Mouse (Mus musculus): ENCODE measurements around the gene Inpp5k. TPM values are rescaled to one million over a fixed set of nuclear protein-coding genes. Genes with fewer than 3 reads are reported as not detected.

Gene Inpp5k
- 26.5 and 28.8 TPM in 2 replicates for polyA plus RNA-seq (2014; fragmentation: Nextera tagmentation; extraction: Ambion mirVana)

DNA sequence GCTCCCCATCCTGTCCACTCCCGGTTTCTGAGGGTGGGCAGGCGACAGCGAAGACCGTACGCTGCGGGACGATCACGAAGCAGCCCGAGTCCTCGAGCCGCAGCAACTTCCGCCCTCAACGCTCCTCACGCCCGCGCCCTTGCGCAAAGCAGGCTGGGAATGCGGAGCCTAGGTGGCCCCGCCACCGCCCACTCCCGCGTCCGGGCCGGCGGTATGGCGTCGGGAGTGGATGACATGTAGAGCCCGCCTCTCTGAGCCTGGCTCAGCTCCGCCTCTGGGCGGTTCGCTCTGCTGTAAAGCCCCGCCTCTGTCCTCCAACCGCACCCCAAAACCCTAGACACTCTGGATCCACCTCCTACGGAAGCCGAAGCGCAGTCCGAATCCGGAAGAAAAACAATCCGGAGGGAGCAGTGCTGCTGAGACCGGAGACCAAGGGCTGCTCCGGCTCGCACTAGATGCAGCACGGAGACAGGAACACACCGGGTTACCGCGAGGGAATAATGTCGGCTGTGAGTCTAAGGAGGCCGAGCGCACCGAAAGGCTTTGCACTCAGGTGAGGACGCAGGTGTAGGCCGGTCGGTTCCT, at the start of gene Inpp5k:
Gene Inpp5k (plus strand): TSS at position 344 of the 585 bp plus-strand sequence.
- WGBS: 1% methylated on average over 53 of the region's 53 CpGs
- Histone ChIP-seq H3K4me3 (ENCODE audit: low read depth, low read length) (peak within 1 kb of the TSS; percentile 67), H3K36me3 (ENCODE audit: control insufficient read depth, insufficient read depth, low read length) (peaks cover 7% of the 10 kb centered on the region; the same call in 1 of the 2 replicates), H3K4me1 (replicated peaks; ENCODE audit: control insufficient read depth, insufficient read depth, low read length) (peaks cover 3% of the 10 kb centered on the region; the same call in 1 of the 2 replicates), H3K27ac (ENCODE audit: low read depth, low read length) (peak within 1 kb of the TSS; percentile 62), H3K9me3 (ENCODE audit: control insufficient read depth, low read length) (no peaks in the 10 kb centered on the region), H3K4me2 (replicated peaks; ENCODE audit: low read depth, low read length) (peak within 1 kb of the TSS; percentile 73), H3K27me3 (ENCODE audit: control insufficient read depth, insufficient read depth, low read length) (no peaks in the 10 kb centered on the region), H3K9ac (ENCODE audit: low read depth, low read length) (peak within 1 kb of the TSS; percentile 81)
- ATAC-seq (ENCODE audit: low FRiP score): peak; percentile 99
- DNase-seq (ENCODE audit: low spot score): peak; percentile 96

DNA sequence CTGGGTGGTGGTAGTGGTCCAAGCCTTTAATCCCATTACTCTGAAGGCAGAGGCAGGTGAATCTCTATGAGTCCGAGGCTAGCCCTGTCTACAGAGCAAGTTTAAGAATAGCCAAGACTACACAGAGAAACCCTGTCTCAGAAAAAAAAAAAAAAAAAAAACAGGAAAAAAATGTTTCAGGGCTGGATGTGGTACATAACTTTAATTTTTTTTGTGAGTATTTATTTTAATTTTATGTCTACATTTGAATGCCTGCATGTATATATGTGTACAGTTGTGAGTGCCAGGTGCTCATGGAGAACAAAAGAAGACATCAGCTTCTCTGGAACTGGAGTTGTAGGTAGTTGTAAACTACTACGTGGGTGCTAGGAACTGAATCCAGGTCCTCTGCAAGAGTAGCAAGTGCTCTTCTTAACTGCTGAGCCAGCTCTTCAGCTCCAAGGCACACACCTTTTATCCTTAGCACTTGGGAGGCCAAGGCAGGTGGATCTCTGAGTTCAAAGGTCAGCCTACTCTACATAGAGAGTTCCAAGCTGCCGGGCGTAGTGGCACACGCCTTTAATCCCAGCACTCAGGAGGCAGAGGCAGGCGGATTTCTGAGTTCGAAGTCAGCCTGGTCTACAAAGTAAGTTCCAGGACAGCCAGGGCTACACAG, 49.2 kb upstream of the Inpp5k start:
- ATAC-seq (ENCODE audit: low FRiP score) (no peak), DNase-seq (ENCODE audit: low spot score) (no peak)
- 93% methylated on average over 7 of the region's 7 CpGs for WGBS
- H3K27ac ChIP-seq (ENCODE audit: low read depth, low read length): no peak overlapping the region
- H3K4me3 ChIP-seq (ENCODE audit: low read depth, low read length): no peak overlapping the region
- H3K9me3 ChIP-seq (ENCODE audit: control insufficient read depth, low read length): no peaks in the 10 kb centered on the region
- no peaks in the 10 kb centered on the region for H3K4me1 ChIP-seq (replicated peaks; ENCODE audit: control insufficient read depth, insufficient read depth, low read length)
- no peaks in the 10 kb centered on the region for H3K36me3 ChIP-seq (ENCODE audit: control insufficient read depth, insufficient read depth, low read length)
- no peak overlapping the region for H3K9ac ChIP-seq (ENCODE audit: low read depth, low read length)
- no peak overlapping the region for H3K4me2 ChIP-seq (replicated peaks; ENCODE audit: low read depth, low read length)
- no peaks in the 10 kb centered on the region for H3K27me3 ChIP-seq (ENCODE audit: control insufficient read depth, insufficient read depth, low read length)

GRCm38 (mm10) chr11:75583521-75583920, 47.3 kb upstream of the Inpp5k start:
- Histone ChIP-seq H3K9me3 (ENCODE audit: control insufficient read depth, low read length) (no peaks in the 10 kb centered on the region), H3K4me2 (replicated peaks; ENCODE audit: low read depth, low read length) (no peak overlapping the region), H3K27me3 (ENCODE audit: control insufficient read depth, insufficient read depth, low read length) (no peaks in the 10 kb centered on the region), H3K36me3 (ENCODE audit: control insufficient read depth, insufficient read depth, low read length) (no peaks in the 10 kb centered on the region), H3K27ac (ENCODE audit: low read depth, low read length) (no peak overlapping the region), H3K9ac (ENCODE audit: low read depth, low read length) (no peak overlapping the region), H3K4me1 (replicated peaks; ENCODE audit: control insufficient read depth, insufficient read depth, low read length) (no peaks in the 10 kb centered on the region), H3K4me3 (ENCODE audit: low read depth, low read length) (no peak overlapping the region)
- ATAC-seq (ENCODE audit: low FRiP score): no peak
- 73% methylated on average over 2 of the region's 2 CpGs for WGBS
- DNase-seq (ENCODE audit: low spot score): no peak

DNA sequence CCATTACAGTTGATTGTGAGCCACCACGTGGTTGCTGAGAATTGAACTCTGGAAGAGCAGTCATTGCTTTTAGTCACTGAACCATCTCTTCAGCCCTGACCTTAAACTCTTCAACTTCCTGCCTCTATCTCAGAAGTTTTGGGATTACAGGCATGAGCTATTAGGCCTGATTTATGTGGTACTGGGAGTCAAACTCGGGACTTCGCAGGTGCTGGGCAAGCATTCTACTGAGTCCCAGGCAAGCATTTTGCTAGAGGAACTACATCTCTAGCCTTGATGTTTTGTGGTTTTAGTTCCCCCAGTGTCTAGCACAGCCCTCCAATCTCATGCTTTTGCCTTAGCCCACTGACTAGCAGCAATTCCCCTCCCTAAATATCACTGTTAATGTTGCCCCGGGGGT, 45.7 kb upstream of the Inpp5k start:
- DNase-seq (ENCODE audit: low spot score) (no peak), ATAC-seq (ENCODE audit: low FRiP score) (no peak)
- Histone ChIP-seq H3K9ac (ENCODE audit: low read depth, low read length) (no peak overlapping the region), H3K27ac (ENCODE audit: low read depth, low read length) (no peak overlapping the region), H3K4me2 (replicated peaks; ENCODE audit: low read depth, low read length) (no peak overlapping the region), H3K9me3 (ENCODE audit: control insufficient read depth, low read length) (no peaks in the 10 kb centered on the region), H3K27me3 (ENCODE audit: control insufficient read depth, insufficient read depth, low read length) (no peaks in the 10 kb centered on the region), H3K4me1 (replicated peaks; ENCODE audit: control insufficient read depth, insufficient read depth, low read length) (peaks cover 5% of the 10 kb centered on the region; the same call in 1 of the 2 replicates), H3K36me3 (ENCODE audit: control insufficient read depth, insufficient read depth, low read length) (no peaks in the 10 kb centered on the region), H3K4me3 (ENCODE audit: low read depth, low read length) (no peak overlapping the region)
- 84% methylated on average over 4 of the region's 4 CpGs for WGBS

DNA sequence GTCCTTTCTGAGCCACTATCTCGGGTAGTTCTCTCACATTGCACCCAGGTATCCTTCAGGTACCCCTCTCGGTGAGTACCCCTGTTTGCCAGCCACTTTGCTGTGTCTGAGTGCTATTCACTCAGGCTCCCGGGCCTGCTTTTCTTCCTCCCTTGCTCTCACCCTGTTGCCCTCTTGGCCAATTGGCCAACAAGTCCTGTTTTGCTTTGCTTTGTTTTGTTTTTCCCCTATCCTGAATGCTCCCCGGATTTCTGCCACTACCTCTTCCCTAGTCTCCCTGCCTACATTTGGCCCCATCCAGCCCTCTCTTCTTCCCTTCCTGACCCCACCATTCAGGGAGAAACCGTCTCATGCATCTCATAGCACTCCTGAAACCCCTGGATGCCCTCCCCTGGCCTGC, 44.8 kb upstream of the Inpp5k start:
- no peak overlapping the region for H3K4me3 ChIP-seq (ENCODE audit: low read depth, low read length)
- no peaks in the 10 kb centered on the region for H3K36me3 ChIP-seq (ENCODE audit: control insufficient read depth, insufficient read depth, low read length)
- H3K9me3 ChIP-seq (ENCODE audit: control insufficient read depth, low read length): no peaks in the 10 kb centered on the region
- no peak for DNase-seq (ENCODE audit: low spot score)
- WGBS: 84% methylated on average over 5 of the region's 5 CpGs
- H3K9ac ChIP-seq (ENCODE audit: low read depth, low read length): no peak overlapping the region
- no peaks in the 10 kb centered on the region for H3K27me3 ChIP-seq (ENCODE audit: control insufficient read depth, insufficient read depth, low read length)
- H3K4me1 ChIP-seq (replicated peaks; ENCODE audit: control insufficient read depth, insufficient read depth, low read length): peaks cover 5% of the 10 kb centered on the region; the same call in 1 of the 2 replicates
- H3K27ac ChIP-seq (ENCODE audit: low read depth, low read length): no peak overlapping the region
- H3K4me2 ChIP-seq (replicated peaks; ENCODE audit: low read depth, low read length): no peak overlapping the region
- ATAC-seq (ENCODE audit: low FRiP score): no peak

DNA sequence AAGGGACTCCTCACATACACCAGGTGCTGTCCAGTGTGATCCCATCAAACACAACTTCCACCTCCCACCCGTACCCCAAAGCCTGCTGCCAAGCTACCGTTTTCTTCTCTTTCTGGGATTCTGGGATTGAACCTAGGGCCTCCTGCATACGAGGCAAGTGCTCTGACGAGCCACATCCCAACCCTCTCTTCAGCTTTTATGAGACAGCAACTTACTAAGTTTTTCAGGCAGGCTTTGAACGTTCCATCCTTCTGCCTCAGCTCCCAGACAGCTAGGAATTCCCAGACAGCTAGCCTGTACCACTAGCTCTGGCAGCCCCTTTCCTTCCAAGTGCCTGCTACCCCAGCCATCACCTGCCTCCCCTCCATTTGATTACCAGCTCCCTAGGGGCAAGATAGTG, 43.8 kb upstream of the Inpp5k start:
- Histone ChIP-seq H3K36me3 (ENCODE audit: control insufficient read depth, insufficient read depth, low read length) (no peaks in the 10 kb centered on the region), H3K9ac (ENCODE audit: low read depth, low read length) (no peak overlapping the region), H3K4me3 (ENCODE audit: low read depth, low read length) (no peak overlapping the region), H3K27me3 (ENCODE audit: control insufficient read depth, insufficient read depth, low read length) (no peaks in the 10 kb centered on the region), H3K9me3 (ENCODE audit: control insufficient read depth, low read length) (no peaks in the 10 kb centered on the region), H3K4me1 (replicated peaks; ENCODE audit: control insufficient read depth, insufficient read depth, low read length) (peaks cover 5% of the 10 kb centered on the region; the same call in 1 of the 2 replicates), H3K4me2 (replicated peaks; ENCODE audit: low read depth, low read length) (no peak overlapping the region), H3K27ac (ENCODE audit: low read depth, low read length) (no peak overlapping the region)
- no peak for ATAC-seq (ENCODE audit: low FRiP score)
- 85% methylated on average over 5 of the region's 5 CpGs for WGBS
- DNase-seq (ENCODE audit: low spot score): no peak

- ATAC-seq (ENCODE audit: low FRiP score) (peak; percentile 92), DNase-seq (ENCODE audit: low spot score) (peak; percentile 97)
- H3K9me3 ChIP-seq (ENCODE audit: control insufficient read depth, low read length): no peaks in the 10 kb centered on the region
- peaks cover 5% of the 10 kb centered on the region; the same call in 1 of the 2 replicates for H3K4me1 ChIP-seq (replicated peaks; ENCODE audit: control insufficient read depth, insufficient read depth, low read length)
- peak within 1 kb of the TSS; percentile 85 for H3K27ac ChIP-seq (ENCODE audit: low read depth, low read length)
- peak within 1 kb of the TSS; percentile 87 for H3K4me3 ChIP-seq (ENCODE audit: low read depth, low read length)
- no peaks in the 10 kb centered on the region for H3K27me3 ChIP-seq (ENCODE audit: control insufficient read depth, insufficient read depth, low read length)
- H3K36me3 ChIP-seq (ENCODE audit: control insufficient read depth, insufficient read depth, low read length): no peaks in the 10 kb centered on the region
- H3K4me2 ChIP-seq (replicated peaks; ENCODE audit: low read depth, low read length): peak within 1 kb of the TSS; percentile 89
- peak within 1 kb of the TSS; percentile 78 for H3K9ac ChIP-seq (ENCODE audit: low read depth, low read length)
- WGBS: 6% methylated on average over 49 of the region's 49 CpGs
Measured at GRCm38 (mm10) chr11:75587493-75588284, 43.1 kb upstream of the Inpp5k start, which contains the start of gene Pitpna. TSS of gene Pitpna (plus strand) at chr11:75588097.

GRCm38 (mm10) chr11:75588285-75588941, 42.4 kb upstream of the Inpp5k start:
- DNase-seq (ENCODE audit: low spot score): no peak
- peak overlapping the region; percentile 85 for H3K27ac ChIP-seq (ENCODE audit: low read depth, low read length)
- H3K4me2 ChIP-seq (replicated peaks; ENCODE audit: low read depth, low read length): peak overlapping the region; percentile 89
- H3K36me3 ChIP-seq (ENCODE audit: control insufficient read depth, insufficient read depth, low read length): peaks cover 2% of the 10 kb centered on the region; the same call in 1 of the 2 replicates
- peak; percentile 90 for ATAC-seq (ENCODE audit: low FRiP score)
- WGBS: under 1% methylated on average over 36 of the region's 37 CpGs
- H3K4me1 ChIP-seq (replicated peaks; ENCODE audit: control insufficient read depth, insufficient read depth, low read length): peaks cover 5% of the 10 kb centered on the region; the same call in 1 of the 2 replicates
- peak overlapping the region; percentile 78 for H3K9ac ChIP-seq (ENCODE audit: low read depth, low read length)
- peak overlapping the region; percentile 87 for H3K4me3 ChIP-seq (ENCODE audit: low read depth, low read length)
- H3K9me3 ChIP-seq (ENCODE audit: control insufficient read depth, low read length): no peaks in the 10 kb centered on the region
- H3K27me3 ChIP-seq (ENCODE audit: control insufficient read depth, insufficient read depth, low read length): no peaks in the 10 kb centered on the region

All from hindbrain, embryonic 11.5 days (tissue).